Mouse (Mus musculus) mouse trophoblast stem cell (cell line): Measurements from ENCODE around the gene Intu.

ENCODE experiments used
- in situ Hi-C, 2 experiments: fragments of 300-500 bp; cut with MseI, MboI; formaldehyde crosslinking; loops; 2 replicates in 1 of 2; 3 replicates in 1 of 2; pipeline ENCODE4 v1.15.1; 2025

Intu gene

DNA sequence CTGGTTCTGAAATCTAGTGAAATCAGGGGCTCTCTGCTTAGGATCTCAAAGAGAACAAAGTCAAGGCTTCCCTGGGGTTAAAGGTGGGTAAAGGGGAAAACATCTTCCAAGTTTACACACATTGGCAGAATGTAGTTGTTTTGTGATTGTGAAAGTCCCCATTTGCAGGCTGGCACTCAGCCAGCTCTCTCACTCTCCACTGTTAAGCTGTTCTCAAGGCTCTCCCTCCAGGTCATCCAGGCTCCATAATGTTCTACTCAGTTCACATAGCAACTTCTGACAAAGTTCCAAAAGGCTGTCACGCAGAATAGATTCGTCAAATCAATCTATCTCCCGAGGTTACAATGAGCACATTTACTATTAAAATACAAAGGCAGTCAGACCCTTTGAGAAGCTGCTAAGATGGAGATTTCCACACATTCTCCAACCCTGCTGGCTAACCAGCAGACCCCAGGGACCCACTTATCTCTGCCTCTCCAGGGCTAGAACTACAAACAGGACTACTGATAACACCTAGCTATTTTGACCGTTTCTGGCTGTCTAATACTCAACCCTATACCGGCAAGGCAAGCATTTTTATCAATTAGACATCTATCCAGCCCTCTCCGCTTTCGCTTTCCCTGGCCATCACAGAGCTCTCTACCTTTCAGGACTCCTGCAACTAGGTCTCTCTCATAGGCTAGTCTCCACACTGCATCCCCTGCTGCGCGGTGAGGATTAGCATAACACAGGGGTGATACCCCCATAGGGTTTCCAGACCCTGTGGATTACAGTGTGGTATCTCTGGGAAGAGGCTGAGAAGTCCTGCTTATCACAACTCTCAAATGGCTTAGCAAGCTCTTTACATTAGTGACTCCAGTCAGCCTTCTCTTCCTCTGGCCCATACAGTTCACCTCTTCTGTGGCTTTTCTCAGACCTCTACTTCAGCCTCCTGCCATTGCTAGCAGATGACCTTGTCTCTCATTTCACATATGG is 2.8 kb upstream of the Intu start:
- in situ Hi-C loops, result no loop called here

DNA sequence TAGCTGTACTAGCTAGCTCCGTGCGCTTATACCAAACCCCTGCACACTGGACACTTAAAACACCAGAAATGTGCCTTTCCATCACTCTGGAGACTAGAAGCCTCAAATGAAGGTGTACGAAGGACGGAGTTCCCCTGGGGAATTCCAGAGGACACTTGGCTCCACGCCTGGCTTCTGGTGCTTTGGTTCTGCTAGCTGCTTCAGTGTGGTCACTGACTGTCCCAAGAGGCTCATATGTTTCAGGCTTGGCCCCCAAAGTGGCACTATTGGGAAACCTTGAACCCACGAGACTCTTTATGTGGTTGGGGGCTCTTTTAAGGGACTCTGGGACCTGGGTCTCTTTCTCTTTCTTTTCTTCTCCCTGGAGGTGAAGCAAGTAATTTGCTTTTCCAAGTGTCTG is 2.1 kb upstream of the Intu start:
- in situ Hi-C loops, result no loop called here

DNA sequence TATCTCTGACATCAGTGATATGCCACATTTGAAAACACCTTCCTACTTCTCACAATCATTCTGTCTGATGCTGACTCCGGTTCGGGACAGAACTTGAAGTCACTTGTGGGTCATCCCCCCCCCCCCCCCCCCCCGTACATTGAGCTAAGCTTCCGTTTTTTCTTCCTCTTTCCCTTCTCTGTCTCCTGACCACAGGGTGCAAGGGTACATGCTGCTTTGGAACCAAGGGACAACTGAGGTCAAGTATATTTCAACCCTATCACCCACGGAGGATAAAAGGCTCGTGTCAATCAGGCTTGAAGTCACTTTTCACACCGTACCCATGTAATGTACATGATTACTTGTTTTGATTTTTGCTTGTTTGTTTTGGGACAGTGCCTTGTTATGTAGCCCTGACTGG is 241 bp upstream of the Intu start:
- in situ Hi-C loops, result no loop called here

DNA sequence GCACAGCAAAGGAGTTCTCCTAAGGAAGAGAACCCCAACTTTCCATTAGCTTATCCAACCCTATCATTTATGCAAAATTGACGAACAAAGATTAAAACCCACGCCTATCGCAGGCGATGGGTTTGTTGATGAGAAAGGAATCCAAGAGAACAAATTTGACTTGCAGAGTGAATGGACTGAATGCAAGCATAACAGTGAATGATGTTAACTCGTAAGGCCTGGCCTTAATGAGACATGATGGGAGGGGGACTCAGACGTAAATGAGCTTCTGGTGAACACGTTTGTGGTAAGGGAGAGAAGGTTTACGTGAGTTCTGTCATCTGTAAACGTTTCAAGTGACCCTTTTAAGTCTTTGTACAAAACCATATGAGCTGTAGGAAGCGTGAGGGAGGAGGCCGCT is 1.2 kb downstream of the Intu start:
- in situ Hi-C loops, result no loop called here

DNA sequence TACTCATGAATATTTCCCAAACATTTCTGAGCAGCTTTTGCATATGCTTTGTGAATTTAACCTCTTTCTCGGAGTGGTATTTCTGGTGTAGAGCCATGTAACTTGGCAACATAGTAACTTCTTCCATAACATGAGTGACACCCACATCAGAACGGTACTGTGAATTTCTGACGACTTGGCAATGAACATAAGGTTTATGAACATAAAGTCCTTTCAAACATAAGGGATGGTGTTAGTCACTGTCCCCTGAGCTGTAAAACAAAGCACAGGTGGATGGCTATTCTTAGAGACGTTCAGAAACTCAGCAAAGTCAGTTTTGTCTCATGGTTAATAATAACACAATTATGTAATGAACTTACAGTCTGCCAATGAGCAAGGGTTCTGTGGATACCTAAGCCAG is 3.1 kb downstream of the Intu start:
- in situ Hi-C loops, result no loop called here

DNA sequence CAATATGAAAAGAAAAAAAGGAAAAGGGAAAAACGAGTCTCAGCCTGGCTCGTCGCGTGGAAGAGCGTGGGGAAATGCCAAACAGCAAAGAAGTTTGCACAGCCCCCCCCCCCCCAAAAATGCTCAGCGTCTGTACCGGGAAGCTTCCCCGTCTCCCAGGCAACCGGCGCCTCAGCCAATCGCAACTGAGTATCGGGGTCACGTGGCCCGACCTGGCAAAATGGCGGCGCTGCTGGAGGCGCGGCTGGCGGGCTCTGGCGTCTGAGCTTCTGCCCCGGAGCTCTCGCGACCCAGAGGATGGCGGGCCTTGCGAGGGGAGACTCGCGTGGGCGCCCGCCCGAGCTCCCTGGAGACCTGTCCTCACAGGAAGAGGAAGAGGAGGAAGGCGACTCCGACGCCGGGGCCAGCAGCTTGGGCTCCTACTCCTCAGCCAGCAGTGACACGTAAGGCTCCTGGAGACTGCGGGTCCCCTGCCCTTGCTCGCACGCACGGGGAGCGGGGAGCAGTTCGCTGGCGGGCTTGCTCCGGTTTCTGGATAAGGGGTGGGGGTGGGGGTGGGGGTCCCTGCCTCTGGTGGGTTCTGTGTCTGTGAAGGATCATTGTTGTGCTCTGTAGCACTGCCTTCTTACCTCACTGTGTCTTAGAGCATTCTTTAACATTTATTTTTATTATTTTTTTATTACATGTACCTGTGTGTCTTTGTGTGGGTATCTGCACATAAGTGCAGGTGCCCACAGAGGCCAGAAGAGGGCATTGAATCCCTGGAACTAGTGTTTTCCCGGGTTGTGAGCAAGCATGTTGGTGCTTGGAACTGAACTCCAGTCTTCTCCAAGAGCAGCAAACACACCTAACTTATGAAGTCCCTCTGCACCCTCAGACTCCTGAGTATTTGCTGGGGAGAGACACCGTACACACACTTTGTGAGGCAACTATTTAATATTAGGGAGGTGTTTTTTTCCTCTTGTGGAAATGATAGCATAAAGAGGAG is 9.8 kb downstream of the Intu start:
- in situ Hi-C loops, result no loop called here

DNA sequence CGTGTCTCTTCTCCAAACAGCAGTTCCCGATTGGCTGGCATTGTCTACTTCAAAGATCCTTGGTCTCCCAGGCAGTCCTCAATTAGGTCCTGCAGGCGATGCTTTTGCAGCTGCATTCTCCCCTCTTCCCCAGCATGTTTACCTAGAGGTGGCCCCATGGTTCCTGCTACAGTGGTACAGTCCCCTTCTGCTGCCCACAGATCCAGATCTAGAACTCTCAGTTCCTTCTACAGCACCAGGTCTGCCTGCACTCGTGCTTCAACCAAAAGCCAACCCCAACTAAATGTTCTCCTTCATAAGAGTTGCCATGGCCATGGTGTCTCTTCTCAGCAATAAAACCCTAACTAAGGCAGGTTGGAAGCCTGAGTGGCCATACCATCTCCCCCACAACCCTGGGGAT is 15.5 kb downstream of the Intu start:
- in situ Hi-C loops, result no loop called here

DNA sequence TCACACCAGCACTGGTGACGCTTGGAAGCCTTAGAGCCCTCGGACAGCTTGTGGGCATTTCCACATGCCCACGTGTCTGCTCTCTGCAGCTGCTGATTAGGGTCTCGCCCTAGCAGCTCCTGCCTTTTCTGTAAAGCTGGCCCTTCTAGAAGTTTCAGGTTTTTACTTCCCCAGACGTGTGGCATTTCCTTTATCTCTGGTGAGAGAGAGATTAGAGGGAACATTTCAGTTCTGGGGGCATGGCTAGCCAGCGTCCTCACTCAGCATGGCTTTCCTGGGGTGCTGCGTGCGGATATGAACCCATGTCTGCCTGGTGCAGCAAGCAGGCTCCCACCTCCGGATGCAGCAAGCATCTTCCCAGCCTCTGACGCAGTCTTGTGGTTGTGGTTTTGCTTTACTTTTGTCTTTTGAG is 121.9 kb downstream of the Intu start:
- in situ Hi-C loops, result no loop called here

DNA sequence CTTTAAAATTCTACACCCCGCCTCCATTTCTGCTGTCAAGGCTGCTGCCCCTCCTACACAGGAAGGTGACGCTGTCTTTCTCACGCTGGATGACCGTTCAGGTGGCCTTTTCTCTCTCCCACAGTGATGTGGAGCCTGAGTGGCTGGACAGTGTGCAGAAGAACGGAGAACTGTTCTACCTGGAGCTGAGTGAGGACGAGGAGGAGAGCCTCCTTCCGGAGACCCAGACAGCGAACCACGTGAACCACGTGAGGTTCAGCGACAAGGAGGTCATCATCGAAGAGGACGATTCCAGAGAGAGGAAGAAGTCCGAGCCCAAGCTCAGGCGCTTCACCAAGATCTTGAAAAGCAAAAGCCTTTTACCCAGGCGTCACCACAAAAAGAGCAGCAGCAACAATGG is 122.5 kb downstream of the Intu start:
- in situ Hi-C loops, result no loop called here

DNA sequence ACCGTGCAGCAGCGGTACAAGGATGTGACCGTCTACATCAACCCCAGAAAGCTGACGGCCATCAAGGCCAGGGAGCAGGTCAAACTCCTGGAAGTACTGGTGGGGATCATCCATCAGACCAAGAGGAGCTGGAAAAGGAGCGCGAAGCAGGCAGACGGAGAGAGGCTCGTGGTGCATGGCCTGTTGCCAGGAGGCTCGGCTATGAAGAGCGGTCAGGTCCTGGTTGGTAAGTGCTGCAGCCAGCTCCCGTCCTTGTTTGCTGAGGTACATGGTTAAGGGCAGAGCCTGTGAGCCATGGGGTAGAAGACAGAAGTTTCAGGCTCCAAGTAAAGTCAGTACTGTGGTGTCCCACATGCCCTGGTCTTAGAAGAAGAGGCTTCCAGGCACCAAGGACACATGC is 122.9 kb downstream of the Intu start:
- in situ Hi-C loops, result no loop called here

DNA sequence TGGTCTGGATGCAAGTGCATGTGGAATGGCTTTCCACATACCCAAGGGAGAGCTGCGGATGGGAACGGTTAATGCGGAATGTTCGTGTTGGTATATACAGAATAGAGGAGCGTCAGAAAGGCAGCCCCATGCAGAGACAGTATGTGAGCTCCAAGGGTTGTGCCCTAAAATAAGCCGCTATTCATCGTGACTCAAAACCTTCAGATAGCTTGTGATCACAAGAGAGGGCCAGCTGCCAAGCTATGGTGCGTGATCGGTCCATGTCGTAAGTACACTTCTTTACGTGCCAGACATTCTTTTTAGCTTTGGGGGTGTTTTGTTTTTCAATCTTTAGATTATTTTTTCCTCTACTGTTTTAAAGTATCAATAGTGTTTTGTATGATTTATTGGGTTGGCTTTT is 124.5 kb downstream of the Intu start:
- in situ Hi-C loops, result no loop called here

DNA sequence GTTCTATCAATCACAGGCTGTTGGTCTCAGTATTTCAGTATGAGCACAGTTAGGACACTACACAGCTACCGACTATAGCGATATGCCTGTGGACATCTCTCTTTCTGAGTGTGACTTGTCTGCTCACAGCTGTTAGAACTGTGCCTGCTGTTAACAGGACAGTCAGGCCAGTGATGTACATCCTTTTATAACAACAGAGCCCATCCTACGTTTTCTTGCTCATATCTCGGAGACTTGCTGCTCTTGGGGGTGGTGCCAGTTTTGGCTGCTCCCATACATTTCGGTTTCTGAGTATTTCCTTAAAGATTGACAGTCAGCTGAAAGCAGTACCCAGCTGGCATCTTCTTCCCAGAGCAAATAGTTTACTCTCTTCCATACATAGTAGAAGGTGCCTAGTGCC is 125.3 kb downstream of the Intu start:
- in situ Hi-C loops, result no loop called here

DNA sequence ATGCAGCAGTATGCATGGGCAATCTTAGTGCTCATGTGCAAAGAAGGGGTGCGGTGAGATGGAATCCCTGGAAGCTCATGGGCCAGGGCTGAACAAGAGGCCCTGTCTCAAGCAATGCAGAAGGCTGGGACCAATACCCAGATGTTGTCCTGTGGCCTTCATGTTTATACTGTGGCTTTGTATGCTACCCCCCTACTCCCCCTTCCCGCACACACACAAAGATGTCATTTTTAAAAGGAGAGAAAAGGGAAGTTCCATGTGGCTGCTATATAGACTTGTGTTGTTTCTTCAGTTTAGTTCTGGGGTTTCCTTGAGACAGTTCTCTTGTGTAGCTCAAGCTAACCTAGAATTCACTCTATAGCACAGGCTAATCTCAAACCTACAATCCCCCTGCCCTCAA is 129.1 kb downstream of the Intu start:
- in situ Hi-C loops, result no loop called here

DNA sequence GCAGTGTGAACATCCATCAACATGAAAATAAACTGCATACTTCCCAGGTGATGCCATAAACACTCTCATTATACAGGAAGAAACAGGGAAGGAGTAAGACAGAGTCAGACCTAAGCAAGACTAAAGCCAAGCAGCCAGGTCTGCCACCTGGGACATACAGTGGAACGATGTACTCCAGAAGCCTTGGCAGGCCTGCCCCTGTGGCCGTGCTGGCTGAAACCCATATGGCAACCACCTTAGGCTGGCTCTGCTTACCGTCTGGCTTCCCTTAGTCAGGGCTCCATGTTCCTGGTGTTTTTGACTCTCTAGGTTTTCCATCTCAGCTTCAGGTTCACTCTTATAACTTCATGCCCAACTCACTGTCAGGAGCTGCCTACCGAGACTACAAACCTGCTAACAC is 135.0 kb downstream of the Intu start:
- in situ Hi-C loops, result no loop called here

DNA sequence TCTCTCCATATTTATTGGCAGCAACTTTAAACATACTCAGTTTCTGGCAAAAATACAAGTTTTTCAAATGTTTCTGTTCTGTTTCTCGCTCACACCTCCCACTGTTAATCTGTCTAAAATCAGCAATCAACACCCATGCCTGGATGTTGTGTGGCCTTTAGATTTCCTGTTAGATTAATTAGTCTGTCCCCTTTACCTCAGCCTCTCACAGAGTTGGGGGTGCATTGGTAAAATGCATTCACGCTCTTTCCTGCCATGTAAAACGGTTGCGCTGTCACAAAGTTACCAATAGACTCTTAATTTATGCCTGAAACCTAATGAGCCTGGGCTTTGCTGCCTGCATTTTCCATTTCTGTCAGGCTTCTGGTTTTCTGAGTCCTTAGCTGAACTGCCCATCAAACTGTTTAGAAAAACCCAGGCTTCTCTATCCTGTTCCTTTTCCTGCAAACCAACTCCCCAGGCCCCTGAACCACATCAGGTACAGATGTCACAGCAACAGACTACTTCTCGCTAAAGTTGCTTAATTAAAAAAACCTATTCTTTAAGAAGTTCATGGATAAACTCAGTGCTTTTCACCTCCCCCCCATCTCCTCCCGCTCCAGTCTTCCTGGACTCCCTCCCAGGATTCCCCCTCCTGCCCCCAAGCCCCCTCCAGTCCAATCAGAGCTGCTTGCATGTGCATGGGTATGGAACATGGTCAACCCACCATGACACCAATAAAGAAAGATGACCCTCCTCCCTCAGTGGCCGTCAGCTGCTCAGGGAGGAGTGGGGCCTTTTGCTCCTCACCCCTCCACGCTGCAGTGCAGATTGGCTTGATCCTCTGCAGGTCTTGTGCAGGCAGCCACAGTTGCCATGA is 136.0 kb downstream of the Intu start:
- in situ Hi-C loops, result no loop called here

DNA sequence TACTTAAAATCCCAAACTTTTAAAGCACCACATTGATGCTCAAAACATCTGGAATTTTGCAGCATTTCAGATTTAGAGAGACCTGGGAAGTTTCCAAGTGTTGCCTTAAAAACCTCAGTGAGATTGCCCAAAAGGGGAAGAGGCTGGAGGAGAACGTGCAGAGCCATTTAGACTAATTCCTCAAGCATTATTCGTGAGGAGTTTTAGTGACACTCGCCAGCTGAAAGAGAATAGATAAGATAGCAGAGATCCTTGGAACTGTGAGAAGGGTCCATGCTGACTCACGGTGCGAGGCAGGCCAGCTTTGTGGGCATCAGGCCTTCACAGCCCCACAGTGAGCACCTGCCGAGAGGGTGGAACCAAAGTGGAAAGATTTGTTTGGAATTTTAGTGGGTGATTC is 137.8 kb downstream of the Intu start:
- in situ Hi-C loops, result no loop called here

DNA sequence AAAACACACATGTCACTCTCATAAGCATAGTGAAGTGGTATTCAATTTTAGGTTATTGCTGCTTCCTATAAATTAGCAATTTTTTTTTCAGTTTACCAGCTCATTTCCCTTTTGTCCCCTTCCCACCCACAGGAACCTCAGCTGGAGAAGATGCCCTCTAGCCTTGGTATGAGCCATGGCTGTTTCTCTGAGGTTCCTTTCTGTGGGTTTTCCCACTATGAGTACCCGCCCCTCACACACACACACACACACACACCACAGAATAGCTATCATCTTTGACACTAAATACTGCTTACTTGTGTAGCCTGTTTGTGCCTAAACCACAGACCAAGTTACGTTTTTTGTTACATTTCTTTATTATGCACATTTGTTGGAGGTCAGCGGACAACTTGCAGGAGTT is 138.3 kb downstream of the Intu start:
- in situ Hi-C loops, result no loop called here

DNA sequence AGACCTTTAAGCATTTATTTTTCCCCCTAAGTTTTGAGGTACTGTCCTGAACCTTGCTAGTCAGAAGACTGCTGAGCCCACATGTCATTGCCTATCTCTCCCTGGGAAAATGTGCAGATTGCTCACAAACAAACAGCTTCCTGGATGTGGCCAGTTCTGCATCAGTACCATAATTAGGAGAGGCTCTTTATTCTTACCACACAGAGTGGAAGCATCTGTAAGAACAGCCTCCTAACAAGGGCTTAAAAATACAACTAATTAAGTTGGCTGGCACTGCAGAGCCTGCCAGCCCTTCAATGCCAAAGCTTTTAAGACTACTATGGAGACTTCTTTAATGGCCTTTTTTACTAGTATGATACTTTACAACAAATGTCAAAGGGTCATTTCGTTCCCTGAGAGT is 142.4 kb downstream of the Intu start:
- in situ Hi-C loops, result no loop called here

DNA sequence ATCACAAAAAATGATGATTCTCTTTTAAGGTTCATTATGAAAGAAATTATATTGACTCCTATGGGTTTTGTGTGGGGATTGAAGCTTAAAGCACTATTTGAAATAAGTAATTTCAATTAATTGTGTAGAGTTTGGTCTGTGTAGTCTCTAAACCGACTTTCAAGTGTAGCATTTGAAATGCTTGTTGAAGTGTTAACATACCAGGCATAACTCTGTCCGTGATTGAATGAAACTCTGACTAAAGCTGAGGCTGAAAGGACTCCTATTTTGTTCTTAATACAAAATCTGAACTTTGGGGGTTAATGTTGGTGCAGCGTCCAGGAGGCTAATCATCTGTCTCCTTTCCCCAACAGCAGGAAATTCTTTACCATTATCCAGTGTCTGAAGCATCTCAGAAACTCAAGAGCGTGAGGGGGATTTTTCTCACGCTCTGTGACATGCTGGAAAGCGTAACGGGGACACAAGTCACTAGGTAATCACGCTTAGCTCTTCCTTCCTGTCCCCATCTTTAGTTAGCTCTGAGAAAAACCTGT is 143.9 kb downstream of the Intu start:
- in situ Hi-C loops, result no loop called here

DNA sequence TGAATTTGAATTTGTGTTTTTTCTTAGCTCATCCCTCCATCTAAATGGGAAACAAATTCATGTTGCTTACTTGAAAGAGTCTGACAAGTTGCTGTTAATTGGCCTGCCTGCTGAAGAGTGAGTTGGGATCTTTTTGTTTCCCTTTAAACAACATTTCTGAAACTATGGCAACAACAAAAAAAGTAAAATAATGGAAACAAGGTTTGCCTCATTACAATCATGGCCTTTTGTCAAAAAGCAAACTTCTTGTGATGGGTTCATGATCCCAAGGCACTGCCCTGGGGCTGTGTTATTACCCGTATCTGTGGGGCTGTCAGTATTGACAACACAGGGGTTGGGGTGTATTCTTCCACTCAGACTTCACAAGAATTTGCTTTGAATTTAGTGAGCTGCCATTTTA is 147.8 kb downstream of the Intu start:
- in situ Hi-C loops, result no loop called here

DNA sequence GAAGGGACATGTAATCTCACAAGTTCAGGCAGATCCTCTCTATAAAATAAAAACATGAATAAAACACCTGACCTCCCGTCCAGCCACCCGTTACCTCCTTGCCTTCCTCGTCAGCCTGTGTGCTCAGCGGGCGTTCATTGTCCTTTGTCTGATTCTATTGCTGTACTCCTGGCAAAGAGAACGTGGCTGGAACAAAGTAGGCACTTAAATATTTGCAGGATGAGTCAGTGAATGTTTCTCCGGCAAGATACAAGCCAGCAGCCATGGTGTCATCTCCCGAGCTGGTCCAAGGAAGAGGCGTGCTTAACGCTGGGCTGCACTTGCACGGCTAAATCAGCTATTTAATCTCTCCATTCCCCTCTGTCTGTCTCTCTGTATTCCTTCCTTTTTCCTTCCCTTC is 151.3 kb downstream of the Intu start:
- in situ Hi-C loops, result no loop called here
